Mouse (Mus musculus): ENCODE results near the gene Nrxn3. TPM values are rescaled to one million over a fixed set of nuclear protein-coding genes. Genes with fewer than 3 reads are reported as not detected.

The Nrxn3 gene
- polyA plus RNA-seq, 1 experiment = 5.4 TPM

DNA sequence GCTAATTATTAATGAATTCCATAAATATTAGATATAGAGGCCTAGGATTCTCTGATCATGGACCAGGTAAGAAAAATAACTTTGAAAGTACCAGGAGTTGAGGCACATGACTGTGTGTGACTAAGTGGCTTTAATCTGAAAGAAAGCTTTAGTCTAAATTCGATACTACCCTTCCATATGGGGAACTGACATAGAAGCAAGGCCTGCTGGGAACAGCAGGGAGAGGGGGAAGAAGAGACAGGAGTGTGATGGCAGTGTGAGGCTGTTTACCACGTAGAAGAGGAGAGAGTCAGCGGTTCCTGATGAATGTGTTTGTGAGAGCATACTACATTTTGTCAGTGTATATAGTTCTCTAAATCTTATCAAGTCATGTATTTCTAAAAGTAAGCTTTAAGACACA is 202.2 kb downstream of the Nrxn3 start:
- TF ChIP-seq POLR2A (IDR thresholded peaks at IDR 0.05; ENCODE audit: control insufficient read depth, low read depth, low read length) (no peak), CTCF (IDR thresholded peaks at IDR 0.05; ENCODE audit: control insufficient read depth, insufficient read depth, insufficient replicate concordance, low read depth, low read length) (no peak)
- no peaks in the 10 kb centered on the region for H3K27me3 ChIP-seq (ENCODE audit: control insufficient read depth, insufficient read depth, low read length)
- no peaks in the 10 kb centered on the region for H3K36me3 ChIP-seq (ENCODE audit: control insufficient read depth, insufficient read depth, low read length)

DNA sequence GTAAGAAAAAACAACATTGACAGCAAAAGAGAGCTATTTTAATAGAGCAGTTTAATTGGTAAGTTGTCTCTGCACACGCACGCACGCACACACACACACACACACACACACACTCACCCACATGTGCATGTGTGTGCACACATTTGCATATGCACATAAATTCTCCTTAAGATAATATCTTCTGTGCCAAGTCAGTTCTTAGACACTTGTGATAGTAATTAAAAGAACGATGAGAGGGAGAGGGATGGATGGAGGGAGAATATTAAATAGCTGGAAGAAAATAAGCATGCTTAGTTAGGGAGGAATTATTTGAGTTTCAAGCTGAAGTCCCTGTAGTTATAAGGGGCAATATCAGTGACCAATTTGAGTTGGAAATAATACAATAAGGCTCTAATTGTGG is 203.6 kb downstream of the Nrxn3 start:
- H3K4me3 ChIP-seq (ENCODE audit: control insufficient read depth, low read depth, low read length) = no peak overlapping the region
- no peak overlapping the region for H3K27ac ChIP-seq (ENCODE audit: control insufficient read depth, insufficient read depth, low read depth, low read length)
- TF ChIP-seq POLR2A (IDR thresholded peaks at IDR 0.05; ENCODE audit: control insufficient read depth, low read depth, low read length) = no peak
- no peak for TF ChIP-seq CTCF (IDR thresholded peaks at IDR 0.05; ENCODE audit: control insufficient read depth, insufficient read depth, insufficient replicate concordance, low read depth, low read length)
- no peaks in the 10 kb centered on the region for H3K27me3 ChIP-seq (ENCODE audit: control insufficient read depth, insufficient read depth, low read length)
- H3K4me1 ChIP-seq (ENCODE audit: control insufficient read depth, insufficient read depth, low read length) = no peaks in the 10 kb centered on the region
- H3K36me3 ChIP-seq (ENCODE audit: control insufficient read depth, insufficient read depth, low read length) = no peaks in the 10 kb centered on the region

More for the DNA sequence above, 202.2 kb downstream of the Nrxn3 start:
- no peak overlapping the region for H3K27ac ChIP-seq (ENCODE audit: control insufficient read depth, insufficient read depth, low read depth, low read length)
- H3K4me1 ChIP-seq (ENCODE audit: control insufficient read depth, insufficient read depth, low read length) = no peaks in the 10 kb centered on the region
- no peak overlapping the region for H3K4me3 ChIP-seq (ENCODE audit: control insufficient read depth, low read depth, low read length)

DNA sequence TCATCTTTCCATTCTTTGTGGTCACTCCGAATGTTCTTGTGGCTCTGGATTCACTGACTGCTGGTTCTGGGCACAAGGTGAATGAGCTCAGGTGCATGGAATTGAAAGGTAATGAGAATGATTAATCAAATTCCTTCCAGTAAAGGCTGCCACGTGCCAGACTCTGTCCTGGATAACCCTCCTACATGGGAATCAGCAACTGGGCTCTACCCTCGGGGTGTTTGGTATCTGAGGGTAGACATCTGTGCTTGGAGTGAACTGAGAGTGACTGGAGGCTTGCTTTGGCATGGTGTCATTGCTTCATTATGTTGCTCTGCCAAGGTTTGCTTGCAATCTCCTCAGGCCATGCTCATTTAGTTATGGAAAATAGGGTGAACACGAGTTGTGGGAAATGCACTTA is 209.0 kb downstream of the Nrxn3 start:
- H3K4me3 ChIP-seq (ENCODE audit: control insufficient read depth, low read depth, low read length) = no peak overlapping the region
- H3K4me1 ChIP-seq (ENCODE audit: control insufficient read depth, insufficient read depth, low read length) = no peaks in the 10 kb centered on the region

DNA sequence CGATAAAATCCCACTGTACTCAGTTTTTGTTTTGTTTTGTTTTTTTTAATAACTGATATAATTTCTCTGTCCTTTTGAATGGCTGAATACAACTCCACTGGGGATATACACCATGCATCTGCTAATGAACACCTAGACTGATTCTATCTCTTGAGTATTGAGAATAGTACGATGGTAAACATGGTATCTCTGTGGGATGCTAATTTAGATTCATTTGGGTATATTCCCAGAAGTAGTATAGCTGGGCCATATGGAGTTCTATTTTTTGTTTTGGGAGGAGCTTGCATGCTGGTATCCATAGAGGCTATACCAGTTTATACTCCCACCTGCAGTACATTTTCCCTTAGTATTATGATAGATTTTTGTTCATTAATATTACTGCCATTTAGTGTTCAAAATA is 217.0 kb downstream of the Nrxn3 start:
- TF ChIP-seq POLR2A (IDR thresholded peaks at IDR 0.05; ENCODE audit: control insufficient read depth, low read depth, low read length) = no peak
- TF ChIP-seq CTCF (IDR thresholded peaks at IDR 0.05; ENCODE audit: control insufficient read depth, insufficient read depth, insufficient replicate concordance, low read depth, low read length) = no peak
- Histone ChIP-seq H3K36me3 (ENCODE audit: control insufficient read depth, insufficient read depth, low read length) (no peaks in the 10 kb centered on the region), H3K27me3 (ENCODE audit: control insufficient read depth, insufficient read depth, low read length) (no peaks in the 10 kb centered on the region), H3K27ac (ENCODE audit: control insufficient read depth, insufficient read depth, low read depth, low read length) (no peak overlapping the region), H3K4me1 (ENCODE audit: control insufficient read depth, insufficient read depth, low read length) (no peaks in the 10 kb centered on the region), H3K4me3 (ENCODE audit: control insufficient read depth, low read depth, low read length) (no peak overlapping the region)

More for the DNA sequence above, 209.0 kb downstream of the Nrxn3 start:
- no peak for TF ChIP-seq CTCF (IDR thresholded peaks at IDR 0.05; ENCODE audit: control insufficient read depth, insufficient read depth, insufficient replicate concordance, low read depth, low read length)
- no peak for TF ChIP-seq POLR2A (IDR thresholded peaks at IDR 0.05; ENCODE audit: control insufficient read depth, low read depth, low read length)
- Histone ChIP-seq H3K36me3 (ENCODE audit: control insufficient read depth, insufficient read depth, low read length) (no peaks in the 10 kb centered on the region), H3K27me3 (ENCODE audit: control insufficient read depth, insufficient read depth, low read length) (no peaks in the 10 kb centered on the region), H3K27ac (ENCODE audit: control insufficient read depth, insufficient read depth, low read depth, low read length) (no peak overlapping the region)

DNA sequence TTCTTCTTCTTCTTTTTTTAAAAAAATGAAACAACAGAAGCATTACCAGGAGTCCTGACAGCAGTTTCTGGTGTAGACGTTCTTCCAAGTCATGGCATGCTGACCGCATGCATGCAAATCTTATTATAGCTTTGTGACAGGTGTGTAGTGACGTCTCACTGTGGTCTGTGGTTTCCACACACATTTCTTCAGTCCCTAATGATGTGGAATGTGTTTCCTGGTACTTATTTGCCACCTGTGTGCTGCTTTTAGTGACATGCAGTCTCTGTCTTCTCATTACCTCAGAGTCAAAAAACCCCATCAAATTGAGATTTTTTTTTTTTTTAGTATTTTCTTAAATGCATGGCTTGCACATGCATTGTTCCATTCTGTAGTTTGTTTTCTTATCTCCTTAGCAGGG is 222.3 kb downstream of the Nrxn3 start:
- H3K4me1 ChIP-seq (ENCODE audit: control insufficient read depth, insufficient read depth, low read length) = no peaks in the 10 kb centered on the region
- no peaks in the 10 kb centered on the region for H3K27me3 ChIP-seq (ENCODE audit: control insufficient read depth, insufficient read depth, low read length)
- H3K27ac ChIP-seq (ENCODE audit: control insufficient read depth, insufficient read depth, low read depth, low read length) = no peak overlapping the region
- H3K36me3 ChIP-seq (ENCODE audit: control insufficient read depth, insufficient read depth, low read length) = no peaks in the 10 kb centered on the region
- no peak for TF ChIP-seq POLR2A (IDR thresholded peaks at IDR 0.05; ENCODE audit: control insufficient read depth, low read depth, low read length)
- no peak overlapping the region for H3K4me3 ChIP-seq (ENCODE audit: control insufficient read depth, low read depth, low read length)

DNA sequence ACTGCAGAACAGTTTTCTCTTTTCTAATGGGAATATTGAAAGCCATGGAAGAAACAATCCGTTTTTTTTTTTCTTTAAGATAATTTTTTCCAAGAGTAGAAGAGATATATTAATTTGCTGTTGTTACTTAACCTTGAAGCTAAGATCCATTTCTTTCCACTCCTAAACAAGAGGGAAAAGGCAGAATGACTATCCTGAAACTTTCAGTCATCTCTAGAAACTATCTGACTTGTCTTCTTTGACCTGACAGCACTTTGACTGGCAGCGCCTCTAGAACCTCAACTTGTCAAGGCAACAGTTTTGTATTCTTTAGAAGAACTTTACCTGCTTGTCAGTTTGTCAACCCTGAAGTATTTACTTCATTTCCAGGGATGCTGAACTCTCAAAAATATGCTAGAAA is 227.2 kb downstream of the Nrxn3 start:
- Histone ChIP-seq H3K36me3 (ENCODE audit: control insufficient read depth, insufficient read depth, low read length) (no peaks in the 10 kb centered on the region), H3K27ac (ENCODE audit: control insufficient read depth, insufficient read depth, low read depth, low read length) (no peak overlapping the region), H3K4me1 (ENCODE audit: control insufficient read depth, insufficient read depth, low read length) (no peaks in the 10 kb centered on the region), H3K27me3 (ENCODE audit: control insufficient read depth, insufficient read depth, low read length) (no peaks in the 10 kb centered on the region), H3K4me3 (ENCODE audit: control insufficient read depth, low read depth, low read length) (no peak overlapping the region)
- TF ChIP-seq POLR2A (IDR thresholded peaks at IDR 0.05; ENCODE audit: control insufficient read depth, low read depth, low read length) = no peak
- TF ChIP-seq CTCF (IDR thresholded peaks at IDR 0.05; ENCODE audit: control insufficient read depth, insufficient read depth, insufficient replicate concordance, low read depth, low read length) = no peak

DNA sequence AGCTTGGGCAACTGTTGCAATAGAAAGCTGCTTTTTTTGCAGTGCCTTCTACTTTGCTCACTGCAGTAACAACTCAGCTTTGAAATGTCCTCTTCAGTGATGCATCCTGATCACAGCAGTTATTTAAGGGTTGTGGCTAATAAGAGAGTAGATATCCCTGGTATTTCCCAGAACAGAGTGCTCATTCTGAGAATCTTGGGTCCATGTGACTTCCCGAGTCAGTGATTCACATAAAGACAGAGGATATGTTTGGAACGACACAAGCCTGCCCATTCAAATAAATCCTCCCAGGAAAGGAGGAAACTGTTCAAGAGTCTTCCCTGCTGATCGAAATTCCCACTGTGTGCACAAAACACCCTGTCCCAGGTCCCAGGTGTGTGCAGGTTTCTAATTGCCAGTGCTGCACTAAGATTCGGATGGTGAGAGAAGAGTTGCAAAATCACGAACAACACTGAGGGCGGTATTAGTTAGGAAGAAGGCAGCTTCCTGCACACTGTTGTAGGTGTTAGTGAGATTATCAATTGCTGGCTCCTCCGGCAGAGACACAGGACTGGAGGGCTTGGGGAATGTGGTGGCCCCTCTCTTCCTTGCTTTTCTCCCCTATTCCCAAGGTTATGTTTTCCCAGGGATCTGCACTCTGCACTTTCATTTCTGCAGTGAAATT is 230.4 kb downstream of the Nrxn3 start:
- TF ChIP-seq CTCF (IDR thresholded peaks at IDR 0.05; ENCODE audit: control insufficient read depth, insufficient read depth, insufficient replicate concordance, low read depth, low read length) (no peak), POLR2A (IDR thresholded peaks at IDR 0.05; ENCODE audit: control insufficient read depth, low read depth, low read length) (no peak)
- Histone ChIP-seq H3K27ac (ENCODE audit: control insufficient read depth, insufficient read depth, low read depth, low read length) (no peak overlapping the region), H3K36me3 (ENCODE audit: control insufficient read depth, insufficient read depth, low read length) (no peaks in the 10 kb centered on the region), H3K27me3 (ENCODE audit: control insufficient read depth, insufficient read depth, low read length) (no peaks in the 10 kb centered on the region), H3K4me3 (ENCODE audit: control insufficient read depth, low read depth, low read length) (no peak overlapping the region), H3K4me1 (ENCODE audit: control insufficient read depth, insufficient read depth, low read length) (no peaks in the 10 kb centered on the region)

DNA sequence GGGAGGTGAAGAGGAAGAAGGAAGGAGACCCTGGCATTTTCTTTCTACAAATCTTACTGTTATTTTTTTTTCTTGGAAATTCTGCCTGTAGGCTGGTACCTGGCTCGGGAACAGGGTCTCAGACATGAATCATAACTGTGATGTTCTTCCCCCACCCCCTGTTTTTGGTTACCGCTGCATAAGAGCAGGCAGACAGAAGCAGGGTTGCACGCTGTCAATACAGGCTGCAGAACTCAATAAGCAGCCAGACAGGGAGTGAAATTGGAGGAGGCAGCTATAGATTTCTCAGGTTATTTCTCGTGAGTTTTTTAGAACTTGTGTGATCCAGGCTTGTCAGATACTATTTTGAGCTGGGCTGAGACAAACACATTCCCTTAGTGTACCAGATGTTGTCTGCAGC is 231.1 kb downstream of the Nrxn3 start:
- Histone ChIP-seq H3K4me1 (ENCODE audit: control insufficient read depth, insufficient read depth, low read length) (no peaks in the 10 kb centered on the region), H3K27ac (ENCODE audit: control insufficient read depth, insufficient read depth, low read depth, low read length) (no peak overlapping the region), H3K27me3 (ENCODE audit: control insufficient read depth, insufficient read depth, low read length) (no peaks in the 10 kb centered on the region), H3K36me3 (ENCODE audit: control insufficient read depth, insufficient read depth, low read length) (no peaks in the 10 kb centered on the region), H3K4me3 (ENCODE audit: control insufficient read depth, low read depth, low read length) (no peak overlapping the region)
- no peak for TF ChIP-seq CTCF (IDR thresholded peaks at IDR 0.05; ENCODE audit: control insufficient read depth, insufficient read depth, insufficient replicate concordance, low read depth, low read length)
- no peak for TF ChIP-seq POLR2A (IDR thresholded peaks at IDR 0.05; ENCODE audit: control insufficient read depth, low read depth, low read length)
